Mouse (Mus musculus) gastrocnemius, postnatal 4 days (tissue): ENCODE data around the gene Plcd1. TPM values are rescaled to one million over a fixed set of nuclear protein-coding genes. Genes with fewer than 3 reads are reported as not detected.

ENCODE experiments used
- DNase-seq, 2 experiments: peaks; one replicate each; pipeline ENCODE4 v3.0.0; 2021 to 2022; ENCODE audit warnings: low spot score in 2 of 2, mixed read lengths in 2 of 2
- long read RNA-seq, 2 experiments: library from polyadenylated mRNA; stranded (forward); transcript quantifications; one replicate each; pipeline ENCODE4 v2.0.0; 2021
- total RNA-seq, 2 experiments: library from RNA; stranded (reverse); gene quantifications; 2 replicates each; pipeline ENCODE4 v1.2.3; 2021

Gene Plcd1
- total RNA-seq, result 10 to 100 TPM; 16.5 to 17.2 TPM
- long read RNA-seq, experiment 1, transcript Plcd1-201 (15 exons, 2,657 nt), result major isoform, 17 of 25 reads
- long read RNA-seq, experiment 1, partial matches to known transcripts, result 4 of 25 reads
- long read RNA-seq, experiment 1, other reads (novel, unspliced or antisense), result 4 of 25 reads
- long read RNA-seq, experiment 2, transcript Plcd1-201 (15 exons, 2,657 nt), result major isoform, 22 of 37 reads
- long read RNA-seq, experiment 2, partial matches to known transcripts, result 4 of 37 reads
- long read RNA-seq, experiment 2, other reads (novel, unspliced or antisense), result 11 of 37 reads

- DNase-seq, result peak; percentile 95 to 96
These were observed at the start of gene Plcd1 for GRCm38 (mm10) chr9:119093419-119094295. Gene Plcd1 (minus strand): TSS chr9:119093502.

GRCm38 (mm10) chr9:119142066-119142465, 48.8 kb upstream of the Plcd1 start:
- DNase-seq, result no peak

GRCm38 (mm10) chr9:119138836-119139235, 45.5 kb upstream of the Plcd1 start:
- DNase-seq, result no peak

- DNase-seq, result no peak
These were observed 37.4 kb upstream of the Plcd1 start for GRCm38 (mm10) chr9:119130692-119131091.

GRCm38 (mm10) chr9:119128436-119129181, 35.3 kb upstream of the Plcd1 start:
- DNase-seq, result no peak

GRCm38 (mm10) chr9:119122596-119123369, 29.5 kb upstream of the Plcd1 start:
- DNase-seq, result no peak

- DNase-seq, result no peak
These were observed 26.9 kb upstream of the Plcd1 start for GRCm38 (mm10) chr9:119120168-119120560.

GRCm38 (mm10) chr9:119119409-119120167, 26.3 kb upstream of the Plcd1 start:
- DNase-seq, result no peak

- DNase-seq, result no peak
These were observed 21.6 kb upstream of the Plcd1 start for GRCm38 (mm10) chr9:119114911-119115310.

GRCm38 (mm10) chr9:119110640-119111039, 17.3 kb upstream of the Plcd1 start:
- DNase-seq, result no peak

- no peak for DNase-seq
These were observed 16.5 kb upstream of the Plcd1 start for GRCm38 (mm10) chr9:119109685-119110353.

GRCm38 (mm10) chr9:119107566-119107965, 14.3 kb upstream of the Plcd1 start:
- no peak for DNase-seq

- no peak for DNase-seq
These were observed 9.4 kb upstream of the Plcd1 start for GRCm38 (mm10) chr9:119102783-119103113.

- DNase-seq, result peak in 1 of 2 experiments; percentile 65
These were observed 8.9 kb upstream of the Plcd1 start, which contains the start of gene Dlec1 for GRCm38 (mm10) chr9:119101992-119102782. Gene Dlec1 (plus strand): TSS chr9:119102478.

- no peak for DNase-seq
These were observed 7.0 kb upstream of the Plcd1 start for GRCm38 (mm10) chr9:119100177-119100898.

GRCm38 (mm10) chr9:119094462-119095109, 1.3 kb upstream of the Plcd1 start:
- DNase-seq, result no peak
